Mouse (Mus musculus) gastrocnemius, postnatal 36 days (tissue): ENCODE results near the gene Pkig. TPM values are rescaled to one million over a fixed set of nuclear protein-coding genes. Genes with fewer than 3 reads are reported as not detected.
A peak's percentile ranks its signal among the peaks of the same experiment; 100 is the strongest.
"Not testable (repeated sequence)": the region's sequence is repeated elsewhere in the genome, so short reads cannot be mapped to it uniquely, and the experiment has no call there.

Experiments used
- DNase-seq, 2 experiments: peaks; one replicate each; pipeline ENCODE4 v3.0.0; 2022
- intact Hi-C: fragments of 180-260 bp; cut with DNase I; formaldehyde crosslinking; loops from one replicate; pipeline ENCODE4 v1.15.1; 2025
- long read RNA-seq, 2 experiments: library from polyadenylated mRNA; stranded (forward); transcript quantifications; one replicate each; pipeline ENCODE4 v2.0.0; 2021
- total RNA-seq, 2 experiments: library from RNA; stranded (reverse); gene quantifications; 2 replicates each; pipeline ENCODE4 v1.2.3; 2021

Gene Pkig
- 10 to 100 TPM; 80.1 to 98.9 TPM for total RNA-seq
- long read RNA-seq, experiment 1, transcript Pkig-201 (4 exons, 1,036 nt) = major isoform, 131 of 230 reads
- long read RNA-seq, experiment 1, transcript Pkig-204 (4 exons, 762 nt) = minor isoform, 27 of 230 reads
- long read RNA-seq, experiment 1, transcript Pkig-202 (5 exons, 640 nt) = minor isoform, 7 of 230 reads
- long read RNA-seq, experiment 1, transcript Pkig-206 (4 exons, 369 nt) = minor isoform, 13 of 230 reads
- long read RNA-seq, experiment 1, partial matches to known transcripts = 27 of 230 reads
- long read RNA-seq, experiment 1, other reads (novel, unspliced or antisense) = 15 of 230 reads
- long read RNA-seq, experiment 2, transcript Pkig-204 (4 exons, 762 nt) = minor isoform, 44 of 317 reads
- long read RNA-seq, experiment 2, transcript Pkig-201 (4 exons, 1,036 nt) = major isoform, 150 of 317 reads
- long read RNA-seq, experiment 2, transcript Pkig-202 (5 exons, 640 nt) = minor isoform, 17 of 317 reads
- long read RNA-seq, experiment 2, transcript Pkig-206 (4 exons, 369 nt) = minor isoform, 13 of 317 reads
- long read RNA-seq, experiment 2, partial matches to known transcripts = 55 of 317 reads
- long read RNA-seq, experiment 2, other reads (novel, unspliced or antisense) = 23 of 317 reads

DNA sequence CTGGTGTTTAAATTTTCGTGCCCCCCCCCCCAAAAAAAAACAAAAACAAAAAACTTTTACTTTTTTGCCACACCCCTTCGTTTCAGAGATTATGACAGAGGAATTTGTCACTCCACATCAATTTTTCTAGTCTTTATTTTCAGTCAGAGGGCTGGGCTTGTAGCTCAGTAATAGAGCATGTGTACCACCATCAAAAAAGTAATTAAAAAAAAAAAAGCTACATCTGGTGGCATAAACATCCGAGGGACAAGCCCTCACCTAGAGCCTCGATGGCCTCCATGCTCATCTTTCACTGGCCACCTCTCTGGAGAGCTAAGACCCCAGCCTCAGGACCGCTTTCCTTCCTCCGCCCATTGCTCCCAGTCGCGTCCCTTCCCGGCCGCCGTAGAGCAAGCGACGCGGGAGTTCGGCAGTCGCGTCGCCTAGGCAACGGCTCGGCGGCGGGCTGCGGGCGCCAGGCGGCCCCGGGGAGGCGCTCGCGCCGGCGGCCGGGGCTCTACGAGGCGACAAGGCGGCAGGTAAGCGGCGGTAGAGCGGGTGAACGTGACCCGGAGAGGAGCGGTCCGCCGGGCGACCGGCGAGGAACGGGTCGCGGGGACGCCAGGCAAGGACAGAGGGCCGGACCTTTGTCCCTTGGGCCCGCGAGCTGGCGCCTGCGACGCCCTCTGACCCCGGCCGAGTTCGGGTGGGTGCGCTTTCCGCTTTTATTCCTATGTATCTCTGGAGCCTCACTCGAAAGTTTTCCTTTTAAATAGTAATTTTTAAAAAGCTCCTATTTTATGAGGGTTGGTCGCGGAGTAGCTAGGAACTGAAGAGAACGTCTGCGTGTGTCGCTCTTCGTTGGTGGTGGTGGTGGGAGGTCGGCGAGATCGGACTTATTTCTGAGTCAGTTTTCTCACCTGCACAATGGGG, at the start of gene Pkig:
Gene Pkig, plus strand, starts transcription at position 412 of the 912 bp plus-strand sequence.
- DNase-seq = peak; percentile 70 to 81
- intact Hi-C loops = loop anchor here (2.0 to 5.0 kb wide), 3 partner anchors 34 to 61 kb away; partner anchors contain the start of gene Ttpal

DNA sequence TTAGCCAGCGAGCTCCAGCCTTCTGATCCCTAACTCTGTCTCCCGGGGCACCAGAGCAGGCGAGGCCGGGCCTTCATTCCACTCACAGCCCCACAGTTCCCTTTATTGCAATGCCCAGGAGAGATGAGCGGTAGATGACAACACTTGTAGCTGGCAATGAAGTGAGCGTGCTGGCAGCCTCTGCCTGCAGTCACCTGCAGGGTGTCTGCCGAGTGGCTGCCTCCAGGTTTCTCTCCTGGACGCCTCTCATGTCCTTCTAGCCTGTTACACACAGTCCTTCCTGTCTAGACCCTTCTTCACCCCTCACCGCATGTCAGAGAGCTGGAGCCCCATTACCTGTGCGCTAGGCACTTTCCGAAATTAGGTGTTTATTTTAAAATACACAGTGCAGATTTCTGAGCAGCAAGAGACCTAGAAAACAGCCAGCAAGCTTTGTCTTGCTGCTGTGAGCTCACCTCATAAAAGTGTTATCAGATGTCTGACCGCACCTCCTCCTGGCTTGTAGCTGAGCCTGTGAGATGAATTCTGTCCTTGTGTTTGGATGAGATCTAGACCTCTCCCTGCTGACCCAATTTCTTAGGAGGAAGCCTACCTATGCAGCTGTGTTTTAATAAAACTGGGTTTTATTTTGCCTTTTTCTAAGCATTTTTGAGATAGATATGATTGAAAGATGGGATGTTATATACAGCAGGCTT, 48.8 kb upstream of the Pkig start:
- intact Hi-C loops = no loop called here
- DNase-seq = no peak

DNA sequence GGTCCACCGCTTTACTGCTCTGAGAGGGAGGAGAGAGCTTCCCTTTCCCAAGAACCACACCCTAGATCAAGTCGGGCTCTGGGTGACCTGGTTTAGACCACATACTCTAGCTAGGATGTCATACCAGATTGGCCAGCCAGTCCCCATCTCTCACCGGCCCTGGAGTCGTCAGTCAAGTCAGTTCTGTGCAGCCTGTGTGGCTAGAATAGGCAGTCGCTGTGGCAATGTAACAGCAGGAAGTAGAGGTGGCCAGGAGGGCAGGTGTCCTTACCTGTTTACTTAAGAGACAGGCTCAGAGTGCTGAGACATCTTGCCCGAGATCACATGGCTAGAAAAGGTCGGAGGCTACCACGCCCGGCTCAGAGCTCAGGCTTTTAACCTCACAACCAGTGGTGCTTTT, 47.0 kb upstream of the Pkig start:
- no peak for DNase-seq
- intact Hi-C loops = no loop called here

DNA sequence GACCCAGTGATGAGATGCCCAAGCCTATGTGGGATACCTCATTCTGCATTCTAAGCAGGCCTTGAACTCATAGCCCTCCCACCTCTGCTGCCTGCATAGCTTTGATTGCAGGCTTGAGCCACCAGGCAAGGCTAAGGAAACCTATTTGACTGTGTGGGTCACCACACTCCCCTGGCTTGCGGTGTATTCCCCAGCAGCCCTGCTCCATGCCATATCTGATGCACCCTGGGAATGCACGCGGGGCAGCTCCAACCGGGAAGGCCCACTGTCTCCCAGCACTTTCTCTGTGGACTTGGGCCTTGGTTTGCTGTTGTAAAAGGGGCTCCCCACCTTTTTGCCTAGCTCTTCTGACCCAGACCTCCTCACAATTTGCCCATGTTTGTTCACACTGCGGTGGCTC, 45.0 kb upstream of the Pkig start:
- DNase-seq = no peak
- intact Hi-C loops = no loop called here

DNA sequence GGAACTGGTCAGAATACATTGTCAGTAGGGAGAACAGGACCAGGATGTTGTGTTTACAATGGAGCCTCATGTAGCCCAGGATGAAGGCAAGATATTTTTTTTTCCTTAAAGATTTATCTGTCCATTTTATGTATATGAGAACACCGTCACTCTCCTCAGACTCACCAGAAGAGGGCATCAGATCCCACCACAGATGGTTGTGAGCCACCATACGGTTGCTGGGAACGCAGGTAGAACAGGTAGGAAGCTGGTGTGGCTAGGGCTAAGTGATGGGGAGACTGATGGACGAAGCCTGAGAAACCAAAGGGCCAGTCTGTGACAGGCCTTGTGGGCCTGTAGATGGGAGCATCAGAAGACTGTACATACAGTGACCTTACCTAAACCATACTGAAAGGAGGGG, 44.2 kb upstream of the Pkig start:
- intact Hi-C loops = no loop called here
- no peak for DNase-seq

DNA sequence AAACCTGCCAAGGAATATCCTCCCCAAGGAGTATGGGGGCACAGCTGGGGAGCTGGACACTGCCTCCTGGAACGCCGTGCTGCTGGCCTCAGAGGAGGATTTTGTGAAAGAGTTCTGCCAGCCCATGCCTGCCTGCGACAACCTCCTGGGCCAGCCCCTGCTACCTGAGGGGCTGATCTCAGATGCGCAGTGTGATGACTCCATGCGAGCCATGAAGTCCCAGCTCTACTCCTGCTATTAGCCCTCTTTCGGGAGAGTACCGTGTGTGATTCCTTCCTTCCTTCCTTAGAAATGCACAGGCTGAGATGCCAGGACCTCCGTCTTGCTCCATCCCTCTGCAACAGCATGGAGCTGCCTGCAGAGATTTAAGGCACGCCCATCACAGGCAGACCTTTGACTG, 42.8 kb upstream of the Pkig start:
- intact Hi-C loops = no loop called here
- DNase-seq = no peak

DNA sequence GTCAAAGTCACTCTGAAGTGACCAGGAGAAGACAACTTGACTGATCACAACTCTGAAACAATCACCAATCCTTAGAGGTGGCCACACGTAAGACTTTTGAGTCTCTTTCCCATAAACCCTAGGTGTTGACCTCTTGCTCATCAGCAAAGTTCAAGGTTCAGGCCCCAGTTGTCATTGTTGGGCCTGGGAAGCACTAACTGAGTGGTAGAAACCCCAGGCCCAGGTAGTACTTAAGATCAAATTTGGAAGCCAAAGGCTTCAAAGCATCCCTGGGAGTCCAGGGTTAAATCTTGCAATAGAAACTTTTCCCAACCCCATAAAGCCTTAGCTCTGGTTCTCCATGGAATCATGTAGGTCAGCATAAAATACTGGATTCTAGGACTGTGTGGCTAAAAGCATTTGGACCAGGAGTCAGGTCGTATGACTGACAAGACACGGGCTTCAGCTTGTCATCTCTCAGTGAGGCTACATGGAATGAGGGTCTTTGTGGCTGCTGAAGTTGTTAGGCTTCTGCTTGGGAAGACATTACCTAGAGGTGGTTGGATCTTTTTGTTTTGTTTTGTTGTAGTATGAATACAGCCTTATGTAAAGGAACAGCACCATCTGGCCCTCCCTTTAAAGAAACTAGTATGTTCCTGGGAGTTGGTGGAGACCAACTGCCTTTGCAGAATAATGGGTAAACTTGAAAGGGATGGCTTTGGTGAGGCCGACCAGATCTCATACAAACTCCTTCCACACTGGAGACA, 42.1 kb upstream of the Pkig start:
- DNase-seq = no peak
- intact Hi-C loops = no loop called here

DNA sequence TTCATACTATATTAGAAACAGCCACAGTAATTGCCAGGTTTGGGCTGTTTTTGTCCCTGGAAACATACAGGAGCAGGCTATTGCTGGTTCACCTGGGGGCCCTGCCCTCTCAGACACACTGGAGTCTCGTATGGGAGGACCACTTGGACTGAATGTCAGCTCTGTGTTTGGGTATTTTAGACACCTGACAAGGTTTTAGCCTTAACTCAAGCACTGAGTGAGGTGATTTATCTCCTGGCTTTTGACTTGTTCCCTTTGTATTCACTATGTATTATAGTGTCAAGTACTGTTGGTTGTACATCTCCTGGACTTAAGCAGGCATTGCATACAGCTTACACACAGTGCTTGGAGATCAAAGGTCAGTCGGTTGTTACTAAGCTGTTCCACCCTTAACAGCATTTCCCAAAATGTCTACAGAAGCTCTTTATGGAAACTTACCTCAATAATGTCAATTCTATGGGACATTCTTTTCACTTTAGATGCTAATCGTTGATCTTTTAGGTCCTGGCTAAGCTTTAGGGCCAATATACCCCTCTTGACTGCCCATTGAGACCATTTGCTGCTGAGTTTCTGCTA, 41.4 kb upstream of the Pkig start:
- DNase-seq = no peak
- intact Hi-C loops = no loop called here

DNA sequence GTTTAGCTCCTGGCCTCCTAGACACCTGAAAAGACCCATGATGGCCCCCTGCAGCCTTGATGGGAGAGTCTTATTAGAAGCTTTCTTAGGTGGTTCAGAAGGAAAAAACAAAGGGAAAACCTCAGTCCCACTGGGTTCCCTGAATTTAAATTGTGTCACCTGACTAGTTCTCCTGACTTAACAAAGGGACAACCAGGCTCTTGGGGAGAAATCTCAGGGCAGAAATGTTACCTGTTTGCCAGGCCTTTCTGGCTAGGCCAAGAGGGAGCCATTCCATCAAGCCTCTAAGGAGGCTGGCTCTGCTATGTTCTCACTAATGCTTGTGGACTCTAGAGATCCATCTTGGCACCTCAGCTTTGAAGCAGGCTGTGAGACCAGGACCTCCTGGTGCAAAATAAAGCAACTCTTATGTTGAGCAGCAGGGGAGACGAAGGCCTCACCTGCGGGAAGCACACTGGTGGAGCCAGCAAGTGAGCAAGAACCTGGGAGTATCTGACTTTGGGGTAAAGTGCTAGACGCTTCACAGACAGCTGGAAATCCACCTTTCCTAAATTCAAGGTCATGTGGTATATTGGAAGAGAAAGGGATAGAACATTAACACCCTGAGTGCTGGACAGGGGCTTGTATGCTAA, 40.8 kb upstream of the Pkig start:
- no peak for DNase-seq
- intact Hi-C loops = no loop called here

DNA sequence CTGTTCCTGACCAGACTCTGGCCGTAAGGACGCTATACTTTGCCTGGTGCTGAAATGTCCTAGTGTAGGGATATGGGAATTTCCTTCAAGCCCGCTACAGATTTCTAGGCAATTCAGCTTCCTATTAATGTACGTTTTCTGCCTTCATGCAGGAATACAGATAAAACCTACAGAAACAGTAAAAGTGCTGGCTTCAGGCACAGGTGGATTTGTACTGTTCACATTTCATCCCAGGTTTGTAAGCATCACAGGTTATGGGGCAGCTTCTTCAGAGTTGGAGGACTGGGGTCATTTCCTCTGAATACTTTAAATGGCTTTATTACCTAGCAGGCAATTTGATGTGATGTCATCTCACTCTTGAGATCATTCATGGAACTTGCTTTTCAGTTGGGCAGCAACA, 40.3 kb upstream of the Pkig start:
- no peak for DNase-seq
- intact Hi-C loops = no loop called here

DNA sequence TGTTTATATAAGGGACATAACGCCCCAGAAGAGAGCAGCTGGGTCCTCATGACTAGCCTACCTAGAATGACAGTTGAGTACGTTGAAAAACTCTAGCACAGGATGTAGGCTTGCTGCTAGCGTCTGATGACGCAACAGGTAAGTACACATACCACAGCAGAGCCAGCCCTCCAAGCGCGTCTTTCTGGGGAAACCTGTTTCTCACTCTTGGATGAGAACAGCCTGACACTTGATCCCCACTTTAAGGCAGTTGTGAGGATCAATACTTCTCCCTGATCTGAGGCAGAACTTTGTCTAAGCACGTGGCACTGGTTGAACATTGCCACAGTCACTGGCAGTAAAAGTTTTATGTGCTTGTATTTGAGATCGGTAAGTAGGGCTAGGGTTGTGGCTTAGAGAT, 37.7 kb upstream of the Pkig start:
- no peak for DNase-seq
- intact Hi-C loops = no loop called here

DNA sequence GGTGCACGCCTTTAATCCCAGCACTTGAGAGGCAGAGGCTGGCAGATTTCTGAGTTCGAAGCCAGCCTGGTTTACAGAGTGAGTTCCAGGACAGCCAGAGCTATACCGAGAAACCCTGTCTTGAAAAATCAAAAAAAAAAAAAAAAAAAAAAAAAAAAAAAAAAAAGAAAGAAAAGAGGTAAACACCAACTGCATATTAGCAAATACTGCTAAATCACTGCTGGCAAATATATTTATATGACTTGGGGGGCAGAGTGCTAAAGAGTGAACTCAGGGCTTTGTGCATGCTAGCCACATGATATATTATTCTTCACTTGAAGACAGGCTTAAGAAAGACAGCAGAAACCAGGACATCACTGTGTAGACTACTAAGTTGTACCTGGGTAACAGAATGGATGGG, 36.8 kb upstream of the Pkig start:
- DNase-seq, intact Hi-C loops: not testable (repeated sequence)

DNA sequence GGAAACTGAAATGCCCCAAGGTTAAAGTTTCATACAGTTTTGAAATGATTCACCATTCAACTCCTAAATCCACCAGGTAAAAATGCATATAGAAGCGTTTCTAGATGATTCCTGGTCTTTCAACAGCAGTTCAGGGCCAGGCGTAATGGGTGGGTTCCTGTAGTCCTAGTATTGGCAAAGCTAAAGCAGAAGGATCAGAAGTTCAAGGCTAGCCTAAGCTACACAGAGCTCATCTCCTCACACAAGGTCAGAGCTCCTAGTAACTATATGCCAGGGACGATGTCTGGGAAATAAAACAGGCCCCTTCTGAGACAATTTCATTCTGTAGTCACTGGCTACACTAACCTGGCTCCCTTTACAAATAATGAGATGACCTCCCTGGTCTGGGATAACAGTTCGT, 27.0 kb upstream of the Pkig start:
- DNase-seq = no peak
- intact Hi-C loops = no loop called here

DNA sequence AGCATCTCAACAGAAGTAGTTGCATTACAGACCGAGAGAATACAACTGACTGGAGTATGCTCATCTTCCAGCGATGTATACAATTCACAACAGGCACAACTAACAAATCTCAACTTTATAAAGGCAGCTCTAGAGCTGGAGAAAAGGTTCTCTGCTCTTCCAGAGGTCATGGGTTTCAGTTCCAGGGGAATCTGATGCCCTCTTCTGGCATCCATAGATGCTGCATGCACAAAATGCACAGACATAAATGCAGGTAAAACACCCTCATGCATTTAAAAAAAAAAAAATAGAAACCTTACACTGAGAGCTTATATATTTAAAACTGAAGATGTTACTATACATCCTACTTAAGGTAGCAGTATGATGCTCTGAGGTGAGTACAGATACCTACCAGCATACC, 26.5 kb upstream of the Pkig start:
- no peak for DNase-seq
- intact Hi-C loops = no loop called here

DNA sequence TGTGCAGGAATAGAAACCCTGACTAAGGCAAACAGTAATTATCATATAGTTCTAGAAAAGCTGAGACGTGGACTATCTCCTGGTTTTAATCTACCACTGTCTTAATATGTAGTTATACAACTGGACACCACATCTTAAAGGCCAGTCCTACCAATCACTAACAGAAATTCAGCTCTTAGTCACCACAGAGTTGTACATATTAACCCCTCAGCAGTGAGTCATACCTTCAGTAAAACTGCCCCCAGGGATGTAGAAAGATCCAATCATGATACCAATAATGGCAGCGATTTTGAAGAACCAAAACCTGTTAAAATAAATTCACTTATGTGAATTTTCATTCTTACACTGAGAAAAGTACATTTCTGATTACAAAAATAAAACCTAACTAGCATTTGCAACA, 24.0 kb upstream of the Pkig start:
- intact Hi-C loops = no loop called here
- DNase-seq = no peak

DNA sequence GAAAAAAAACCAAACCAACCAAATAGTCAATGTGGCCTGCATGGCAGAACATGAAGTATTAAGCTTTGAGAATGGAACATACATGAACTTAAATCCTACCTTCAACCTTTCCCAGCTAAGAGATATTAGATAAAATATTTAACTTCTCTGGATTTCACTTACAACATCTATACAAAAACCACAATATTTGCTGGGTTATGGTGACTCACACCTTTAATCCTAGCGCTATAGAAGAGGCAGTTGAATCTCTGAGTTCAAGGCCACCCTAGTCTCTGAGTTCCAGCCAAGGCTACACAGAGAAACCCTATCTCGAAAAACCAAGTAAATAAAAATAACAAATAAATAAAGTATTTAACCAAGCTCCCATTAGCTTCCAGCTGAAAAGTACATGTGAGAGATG, 22.1 kb upstream of the Pkig start:
- no peak for DNase-seq
- intact Hi-C loops = no loop called here

DNA sequence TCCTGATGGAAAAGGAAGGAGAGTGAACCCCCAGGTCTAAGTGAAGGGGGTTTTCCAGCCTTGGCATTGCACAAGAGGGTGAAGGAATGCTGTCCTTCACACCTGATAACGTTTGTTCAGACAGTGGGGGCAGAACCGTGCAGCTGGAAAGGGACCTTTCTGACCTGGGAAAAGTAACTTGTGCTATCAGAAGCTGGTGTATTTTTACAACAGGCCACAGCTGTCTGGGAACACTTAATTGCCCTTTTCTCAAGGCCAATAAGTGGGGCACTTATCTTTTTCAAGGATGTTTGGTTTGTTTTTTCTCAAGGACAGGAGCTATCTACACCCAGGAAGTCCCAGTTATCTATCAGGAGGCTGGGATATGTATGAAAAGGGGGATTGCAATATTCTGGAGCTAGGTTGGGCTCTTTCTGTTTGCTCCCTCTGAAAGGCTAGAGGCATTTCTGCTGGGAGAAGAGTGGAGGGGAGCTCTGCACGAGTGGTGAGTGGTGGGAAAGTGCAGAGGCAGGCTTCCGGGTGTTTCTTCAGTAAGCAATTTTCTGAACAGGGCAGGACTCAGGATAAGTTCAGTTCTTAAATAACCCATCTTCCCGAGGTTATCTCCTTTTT, 20.4 kb upstream of the Pkig start:
- DNase-seq = no peak
- intact Hi-C loops = no loop called here

DNA sequence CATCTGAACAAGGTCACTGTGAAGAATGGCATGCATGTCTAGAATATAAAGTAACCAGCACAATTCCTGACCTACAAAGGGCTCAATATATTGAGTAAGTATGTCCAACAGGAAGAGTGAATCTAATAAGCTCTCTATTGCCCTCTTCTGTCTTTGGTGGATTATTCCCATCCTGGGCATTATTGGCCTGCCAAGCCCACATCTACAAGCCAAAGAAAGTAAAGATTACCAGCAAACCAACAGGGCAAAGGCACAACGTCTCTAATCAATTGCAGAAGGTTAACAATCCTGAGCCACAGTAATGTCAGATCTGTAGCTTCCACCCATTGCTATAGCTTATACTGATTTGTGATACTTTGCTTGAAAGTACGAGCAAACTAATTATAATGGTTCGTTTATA, 17.7 kb upstream of the Pkig start:
- no peak for DNase-seq
- intact Hi-C loops = loop anchor here (5.0 kb wide), 1 partner anchor 38 kb away; the partner anchor contains the start of gene Ttpal

DNA sequence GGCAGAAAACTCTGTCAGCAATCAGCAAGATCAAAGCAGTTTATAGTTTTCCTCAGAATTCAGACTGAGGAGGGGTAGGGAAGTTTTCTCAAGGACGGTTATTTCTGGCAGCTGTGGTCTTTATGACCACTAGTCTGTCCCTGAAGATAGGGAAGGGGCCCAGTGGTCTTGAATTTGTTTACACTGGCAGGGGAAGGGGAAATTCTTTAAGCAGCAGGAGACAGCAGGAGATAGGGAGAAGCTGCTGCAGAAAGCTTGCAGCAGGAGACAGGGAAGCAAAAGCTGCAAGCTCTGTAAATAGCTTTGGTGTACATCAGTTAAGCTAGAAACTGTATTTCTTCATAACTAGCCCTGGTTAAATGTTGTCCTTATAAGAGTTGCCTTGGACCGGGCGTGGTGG, 16.5 kb upstream of the Pkig start:
- intact Hi-C loops = loop anchor here (5.0 kb wide), 1 partner anchor 39 kb away; the partner anchor contains the start of gene Ttpal

More for the DNA sequence above, 16.5 kb upstream of the Pkig start:
- DNase-seq = no peak
